Mouse (Mus musculus): ENCODE results near the gene 6030468B19Rik.
A peak's percentile ranks its signal among the peaks of the same experiment; 100 is the strongest.
"Not testable (repeated sequence)": the region's sequence is repeated elsewhere in the genome, so short reads cannot be mapped to it uniquely, and the experiment has no call there.

6030468B19Rik gene

DNA sequence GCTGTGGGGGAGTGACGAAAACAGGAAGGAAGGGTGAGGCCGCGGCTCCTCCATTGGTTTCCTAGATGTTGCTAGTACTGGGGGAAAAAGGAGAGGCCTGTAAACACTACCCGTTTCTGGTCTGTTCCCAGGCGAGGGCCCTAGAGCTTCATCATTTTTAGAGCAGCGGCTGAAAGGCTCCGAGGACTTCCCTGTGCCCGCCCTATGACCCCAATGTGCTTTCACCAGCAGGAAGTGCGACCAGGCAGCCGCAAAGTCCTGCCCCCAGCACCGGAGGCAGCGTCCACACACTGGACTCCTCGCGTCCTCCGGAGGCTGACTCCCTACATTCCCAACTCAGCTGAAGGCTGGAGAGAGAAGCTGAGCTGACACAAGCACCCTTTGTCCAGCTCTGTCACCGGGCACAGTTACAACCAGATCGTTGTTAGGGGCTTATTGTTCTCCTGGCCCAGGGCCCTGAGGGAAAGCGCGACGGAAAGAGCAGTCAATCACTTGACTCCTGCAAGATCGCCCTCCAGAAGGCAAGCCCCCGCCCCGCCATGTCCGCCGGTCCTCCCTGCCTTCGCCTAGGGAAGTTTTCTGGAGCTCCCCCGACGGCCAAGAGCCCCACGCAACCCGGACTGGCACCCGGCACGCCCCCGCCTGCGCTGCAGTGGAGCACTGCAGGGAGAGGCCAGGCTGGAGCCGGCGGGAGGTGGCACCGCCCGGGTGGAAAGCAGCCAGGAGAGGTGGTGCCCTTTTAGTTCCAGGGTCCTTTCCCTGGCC lies 17.8 kb upstream of the 6030468B19Rik start:
- DNase-seq = no peak

DNA sequence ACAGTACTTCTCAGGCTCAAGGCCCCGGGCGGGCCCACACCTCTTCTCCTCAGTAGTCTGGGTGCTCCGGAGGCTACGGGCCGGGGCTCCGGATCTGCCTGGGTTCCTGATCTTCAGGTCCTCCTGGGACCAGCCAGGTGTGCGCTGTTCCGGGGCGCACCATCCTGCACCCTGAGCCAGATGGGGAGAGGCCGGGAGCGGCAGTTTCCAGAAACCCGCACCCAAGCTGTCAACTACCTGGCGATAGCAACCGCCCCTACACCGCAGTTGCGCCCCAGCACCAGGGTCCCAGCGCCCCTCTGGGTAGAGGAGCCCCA lies 17.3 kb upstream of the 6030468B19Rik start:
- no peak for DNase-seq

DNA sequence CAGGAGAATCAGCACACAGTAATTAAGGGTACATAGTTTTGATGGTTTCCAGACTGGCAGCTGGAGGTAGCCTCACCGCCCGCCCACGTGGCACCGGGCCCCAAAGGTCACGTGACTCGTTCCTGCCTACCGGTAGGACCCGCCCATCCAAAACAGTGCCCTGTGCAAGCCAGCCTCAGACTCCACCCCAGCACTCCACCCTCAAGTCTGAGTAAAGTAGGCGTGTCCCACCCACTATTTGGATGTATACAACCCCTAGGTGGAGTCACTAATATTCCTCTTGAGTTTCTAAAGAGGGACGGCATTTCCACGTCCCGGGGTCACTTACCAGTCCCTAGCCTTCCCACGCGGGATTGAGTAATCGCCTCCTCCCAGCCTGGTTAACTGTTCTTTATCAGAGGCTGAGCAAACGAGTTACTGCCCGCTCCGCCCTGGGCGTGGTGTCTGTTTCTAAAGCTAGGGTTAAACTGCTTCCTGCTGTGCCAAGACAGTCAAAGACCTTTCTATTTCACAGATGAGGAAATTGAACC lies 16.8 kb upstream of the 6030468B19Rik start:
- DNase-seq = no peak

DNA sequence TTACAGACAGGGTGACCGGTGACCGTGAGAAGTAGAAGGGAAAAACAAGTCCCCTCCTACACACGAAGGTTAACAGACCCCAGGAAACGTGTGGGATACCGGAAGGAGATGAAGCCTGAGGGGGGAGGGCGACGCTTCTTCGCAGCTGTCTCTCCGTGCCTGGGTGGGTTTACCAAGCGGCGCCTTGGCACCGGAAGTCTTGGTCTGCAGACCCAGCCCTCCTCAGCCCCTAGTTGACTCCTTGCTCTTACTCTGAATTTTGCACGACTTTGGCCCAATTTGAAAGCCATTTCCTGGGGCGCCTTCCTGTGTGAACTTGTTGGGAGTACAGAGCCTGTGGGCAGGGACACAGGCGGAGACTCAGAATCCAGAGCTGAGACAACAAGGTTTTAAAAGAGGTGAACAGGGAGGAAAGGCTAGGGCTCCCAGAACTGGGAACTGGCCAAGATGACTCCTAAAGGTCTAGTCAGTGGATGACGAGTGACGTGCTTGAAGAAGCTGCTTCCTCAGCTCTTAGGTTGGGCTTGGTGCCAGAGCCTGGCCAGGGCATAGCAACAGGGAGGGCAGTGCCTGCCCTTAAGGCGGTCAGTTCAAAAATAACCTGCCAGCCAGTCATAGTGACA lies 16.1 kb upstream of the 6030468B19Rik start:
- DNase-seq = no peak

DNA sequence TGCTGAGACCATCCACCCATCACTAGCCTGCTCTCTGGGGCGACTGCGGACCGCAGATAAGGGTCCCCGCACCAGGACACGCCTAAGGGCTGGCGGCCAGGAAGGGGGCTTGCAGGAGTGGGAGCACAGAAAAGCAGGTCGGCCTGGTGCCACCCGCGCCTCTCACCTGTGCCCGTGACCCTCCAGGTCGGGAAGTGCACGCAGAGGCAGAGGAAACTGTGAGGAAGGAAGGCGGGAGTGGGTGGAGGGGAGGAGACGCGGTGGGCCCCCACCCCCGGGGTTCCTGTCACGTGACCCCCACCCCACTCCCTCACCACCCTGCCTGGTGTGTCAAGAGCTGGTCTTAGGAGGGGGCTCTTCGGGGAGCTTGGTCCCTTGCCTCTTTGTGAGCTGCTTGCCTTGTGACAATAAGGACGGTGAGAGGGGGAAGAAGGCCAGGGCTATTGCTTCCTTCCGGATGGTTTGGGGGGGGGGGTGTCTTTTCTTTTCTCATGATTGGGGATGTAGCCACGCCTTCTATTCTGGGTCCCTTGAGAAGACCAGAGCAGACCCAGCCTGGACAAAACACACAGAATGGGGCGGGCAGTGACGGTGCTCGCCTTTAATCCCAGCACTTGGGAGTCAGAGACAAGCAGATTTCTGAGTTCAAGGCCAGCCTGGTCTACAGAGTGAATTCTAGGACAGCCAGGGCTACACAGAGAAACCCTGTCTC lies 15.3 kb upstream of the 6030468B19Rik start, which contains the start of the genes Tmc8 and Tmc6:
Gene Tmc8 (plus strand): TSS at position 84 of the 712 bp plus-strand sequence.
Gene Tmc6 (minus strand): TSS at position 206 of the 712 bp plus-strand sequence.
- DNase-seq = no peak

DNA sequence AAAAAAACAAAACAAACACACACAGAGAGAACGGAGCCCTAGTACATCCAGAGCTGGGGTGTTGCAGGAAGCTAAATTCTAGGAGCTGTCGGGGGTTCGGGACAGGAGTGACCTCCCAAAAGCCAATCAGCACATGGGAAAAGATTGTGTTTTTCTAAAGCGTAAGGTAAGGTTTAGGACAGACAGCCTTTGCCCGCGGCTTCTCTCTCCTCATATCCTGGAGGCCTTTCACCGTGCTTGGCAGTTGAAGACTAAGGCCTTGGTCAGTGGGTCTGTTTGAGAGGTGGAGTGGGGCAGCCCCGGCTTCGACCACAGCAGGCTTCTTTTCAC lies 14.8 kb upstream of the 6030468B19Rik start:
- DNase-seq = no peak

DNA sequence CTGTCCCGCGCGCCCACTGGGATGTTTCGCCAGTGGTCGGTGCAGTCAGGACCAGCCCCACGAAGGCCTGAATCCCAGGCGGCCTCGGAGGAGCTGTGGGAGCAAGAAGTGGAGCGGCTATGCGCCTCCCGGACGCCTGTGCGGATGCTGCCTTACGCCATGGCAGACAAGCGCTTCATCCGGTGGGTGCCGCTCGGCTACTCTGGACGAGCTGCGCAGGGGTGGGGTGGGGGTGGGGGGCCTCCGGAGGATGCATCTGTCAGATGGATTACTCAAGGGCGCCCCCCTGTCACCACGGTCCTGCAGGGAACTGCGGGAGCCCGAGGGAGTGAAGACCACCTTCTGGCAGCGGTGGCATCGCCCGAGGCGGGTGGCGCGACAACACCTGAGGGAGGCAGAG lies 14.4 kb upstream of the 6030468B19Rik start:
- DNase-seq = no peak

DNA sequence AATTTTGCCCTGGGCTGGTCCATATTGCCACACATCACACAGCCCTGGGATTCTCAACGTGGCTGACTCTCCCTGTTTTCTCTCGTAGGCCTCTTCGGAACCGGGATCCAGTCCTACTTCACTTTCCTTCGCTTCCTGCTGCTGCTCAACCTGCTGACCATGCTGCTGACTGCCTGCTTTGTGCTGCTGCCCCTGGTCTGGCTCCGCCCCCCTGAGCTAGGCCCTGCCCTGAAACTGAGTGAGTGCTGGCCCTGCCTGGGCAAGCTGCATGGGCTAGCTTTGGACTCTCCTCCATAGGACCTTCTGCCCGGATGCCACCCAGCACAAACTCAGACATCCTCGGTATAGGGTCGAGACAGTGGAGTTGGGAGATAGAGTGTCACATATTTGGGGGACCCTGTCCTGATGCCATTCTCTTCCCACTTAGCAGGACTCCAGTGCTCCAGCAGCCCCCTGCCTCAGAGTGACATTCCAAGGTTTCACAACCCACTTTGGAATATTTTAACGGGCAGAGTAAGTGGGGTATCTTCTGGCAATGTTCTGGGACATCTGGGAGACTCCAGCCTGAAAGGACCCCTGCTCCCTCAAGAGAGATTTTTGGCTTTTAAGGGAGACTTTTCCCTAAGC lies 13.7 kb upstream of the 6030468B19Rik start:
- DNase-seq = no peak

DNA sequence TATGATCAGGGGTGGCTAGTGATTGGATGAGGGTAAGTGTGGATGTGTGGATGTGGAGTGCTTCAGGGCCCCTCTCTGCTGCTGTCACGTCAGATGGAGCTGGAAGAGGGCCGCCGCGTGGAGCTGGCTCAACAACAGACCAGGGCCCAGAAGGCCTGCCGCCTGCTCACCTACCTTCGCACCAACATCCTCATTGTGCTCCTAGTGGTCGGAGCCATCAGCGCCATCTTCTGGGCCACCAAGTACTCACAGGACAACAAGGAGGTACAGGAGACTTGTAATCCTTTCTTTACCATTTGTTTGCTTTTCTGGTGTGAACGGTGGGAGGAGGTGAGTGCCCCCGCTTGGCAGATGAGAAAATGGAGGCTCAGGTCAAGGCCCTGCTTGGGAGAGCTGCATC lies 11.2 kb upstream of the 6030468B19Rik start:
- DNase-seq = peak; percentile 67

DNA sequence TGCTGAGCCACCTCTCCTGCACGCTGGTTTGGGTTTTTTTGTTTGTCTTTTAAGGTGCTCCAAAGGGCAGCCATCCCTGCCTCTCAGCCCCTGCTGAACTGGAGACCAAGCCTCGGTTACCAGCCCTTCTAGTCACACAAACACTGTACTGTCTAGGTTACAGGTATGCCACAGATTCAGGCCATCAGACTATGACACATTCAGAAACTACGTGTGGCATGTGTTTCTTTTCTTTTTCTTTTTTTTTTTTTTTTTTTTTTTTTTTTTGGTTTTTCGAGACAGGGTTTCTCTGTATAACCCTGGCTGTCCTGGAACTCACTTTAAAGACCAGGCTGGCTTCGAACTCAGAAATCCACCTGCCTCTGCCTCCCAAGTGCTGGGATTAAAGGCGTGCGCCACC lies 9.0 kb upstream of the 6030468B19Rik start:
- not testable (repeated sequence) for DNase-seq

DNA sequence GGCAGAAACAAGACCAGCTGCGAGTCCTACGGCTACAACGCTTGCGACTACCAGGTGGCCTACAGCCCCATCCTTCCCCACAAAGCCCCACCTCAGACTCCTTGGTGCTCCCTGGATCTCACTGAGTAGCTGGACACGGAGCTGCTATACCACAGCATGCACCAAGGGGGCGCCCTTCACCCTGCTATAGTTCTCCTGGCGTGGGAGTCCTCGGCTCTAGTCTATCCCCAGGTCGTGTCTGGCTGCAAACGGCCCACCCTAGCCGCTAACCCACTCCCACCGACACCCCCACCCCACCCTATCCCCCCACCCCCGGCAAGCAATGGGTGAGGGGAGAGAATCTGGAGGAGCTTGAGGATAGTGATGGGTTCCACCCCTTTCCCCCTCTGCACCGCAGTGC lies 7.2 kb upstream of the 6030468B19Rik start:
- no peak for DNase-seq

DNA sequence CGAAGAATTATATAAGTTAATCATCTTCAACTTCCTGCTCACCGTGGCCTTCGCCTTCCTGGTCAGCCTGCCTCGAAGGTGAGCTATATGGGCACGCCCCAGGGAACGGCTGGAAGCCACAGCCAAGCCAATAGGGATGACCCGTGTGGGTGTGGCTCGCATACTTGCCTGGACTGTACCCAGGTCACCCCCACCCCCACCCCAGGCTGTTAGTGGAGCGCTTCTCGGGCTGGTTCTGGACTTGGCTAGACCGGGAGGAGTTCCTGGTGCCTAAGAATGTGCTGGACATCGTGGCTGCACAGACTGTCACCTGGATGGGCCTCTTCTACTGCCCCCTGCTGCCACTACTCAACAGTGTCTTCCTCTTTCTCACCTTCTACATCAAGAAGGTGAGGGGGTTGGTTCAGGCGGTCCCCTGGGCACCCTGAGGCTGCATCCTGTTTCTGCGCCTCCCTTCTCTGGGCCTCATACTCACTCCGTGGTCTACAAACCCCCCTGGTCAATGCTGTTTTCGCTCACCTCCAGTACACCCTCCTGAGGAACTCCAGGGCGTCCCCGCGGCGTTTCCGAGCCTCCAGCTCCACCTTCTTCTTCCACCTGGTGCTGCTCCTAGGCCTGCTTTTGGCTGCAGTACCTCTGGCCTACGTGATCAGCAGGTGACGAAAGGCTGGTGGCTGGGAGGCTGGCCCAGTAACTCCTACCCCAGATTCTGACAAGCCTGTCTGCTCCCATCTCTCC lies 6.6 kb upstream of the 6030468B19Rik start:
- DNase-seq = no peak

DNA sequence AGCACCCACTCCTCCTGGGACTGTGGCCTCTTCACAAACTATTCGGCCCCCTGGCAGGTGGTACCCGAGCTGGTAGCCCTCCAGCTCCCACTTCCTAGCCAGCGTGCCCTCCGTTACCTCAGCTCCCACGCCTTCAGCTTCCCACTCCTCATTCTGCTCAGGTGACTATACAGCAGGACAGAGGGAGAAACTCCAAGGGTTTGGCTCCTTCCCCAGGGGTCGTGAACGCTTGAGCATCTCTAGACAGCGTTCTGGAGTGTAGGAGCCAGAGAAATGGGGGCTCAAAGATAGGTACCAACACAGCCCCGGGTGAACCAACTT lies 6.1 kb upstream of the 6030468B19Rik start:
- no peak for DNase-seq

DNA sequence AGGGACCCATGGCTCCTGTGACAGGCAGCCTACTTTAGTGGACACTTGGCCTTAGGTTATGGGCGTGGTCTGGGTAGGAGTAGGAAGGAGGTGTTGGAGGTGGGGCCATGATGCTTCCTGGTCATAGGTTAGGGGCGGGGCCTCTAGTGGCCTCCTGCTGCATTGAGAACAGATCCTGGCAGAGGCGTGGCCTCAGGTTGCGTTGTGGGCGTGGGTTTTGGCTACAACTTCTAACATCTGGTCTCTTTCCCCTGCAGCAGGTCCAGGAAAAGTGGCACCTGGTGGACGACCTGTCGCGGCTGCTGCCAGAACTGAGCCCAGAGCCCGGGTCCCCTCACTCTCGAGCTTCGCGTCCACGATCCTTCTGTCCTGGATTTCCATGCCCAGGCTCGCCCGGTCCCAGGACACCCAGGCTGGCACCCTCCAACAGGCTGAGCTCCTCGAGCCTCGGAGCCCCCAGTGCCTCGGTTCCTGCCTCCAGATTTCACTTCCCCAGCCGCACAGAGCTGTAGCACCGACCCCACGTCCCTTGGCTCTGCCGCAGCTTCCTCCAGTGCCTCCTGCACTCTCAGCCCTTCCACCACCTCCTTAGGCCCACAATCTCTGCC lies 5.1 kb upstream of the 6030468B19Rik start:
- DNase-seq = no peak

DNA sequence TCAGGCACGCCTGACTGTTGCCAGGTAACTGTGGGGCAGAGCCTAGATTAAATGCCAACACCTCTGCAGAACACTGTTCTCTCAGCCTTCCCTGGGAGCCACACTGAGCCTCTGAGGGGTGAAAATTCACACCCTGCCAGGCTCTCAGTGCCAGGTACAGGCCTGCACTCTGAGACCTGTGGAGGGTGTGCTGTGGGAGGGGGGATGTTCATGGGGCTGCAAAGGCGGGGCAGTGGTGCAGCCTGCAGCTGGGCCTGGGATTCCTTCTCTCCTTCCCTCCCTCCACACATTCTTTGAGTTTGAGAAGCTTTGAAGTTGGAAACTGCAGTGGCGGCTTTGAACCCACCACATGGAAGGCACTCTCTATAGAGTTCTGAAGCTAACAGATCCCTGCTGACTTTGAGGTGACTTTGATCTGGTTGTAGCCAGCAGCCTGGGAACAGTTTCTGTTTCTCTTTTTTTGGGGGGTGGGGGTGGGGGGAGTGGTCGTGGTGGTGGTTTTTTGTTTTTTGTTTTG lies 3.4 kb upstream of the 6030468B19Rik start:
- DNase-seq = no peak

DNA sequence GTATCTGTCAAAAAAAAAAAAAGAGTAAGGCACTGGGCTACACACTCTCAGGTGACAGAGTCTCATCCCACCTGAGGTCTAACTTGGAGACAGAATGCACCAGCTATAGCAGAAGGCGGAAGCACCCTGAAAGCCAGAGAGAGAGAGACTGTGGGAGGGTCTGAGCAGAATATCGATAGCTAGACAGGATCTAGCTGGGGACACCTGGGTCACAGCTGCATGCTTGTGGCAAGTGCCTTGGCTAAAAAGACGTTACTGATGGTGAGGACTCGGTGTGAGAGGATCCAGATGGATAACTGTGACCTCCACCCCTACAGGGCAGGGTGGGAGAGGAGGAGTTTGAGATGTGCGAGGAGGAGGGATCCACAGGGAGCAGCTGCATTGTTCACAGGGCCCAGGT lies 506 bp upstream of the 6030468B19Rik start:
- DNase-seq = no peak

DNA sequence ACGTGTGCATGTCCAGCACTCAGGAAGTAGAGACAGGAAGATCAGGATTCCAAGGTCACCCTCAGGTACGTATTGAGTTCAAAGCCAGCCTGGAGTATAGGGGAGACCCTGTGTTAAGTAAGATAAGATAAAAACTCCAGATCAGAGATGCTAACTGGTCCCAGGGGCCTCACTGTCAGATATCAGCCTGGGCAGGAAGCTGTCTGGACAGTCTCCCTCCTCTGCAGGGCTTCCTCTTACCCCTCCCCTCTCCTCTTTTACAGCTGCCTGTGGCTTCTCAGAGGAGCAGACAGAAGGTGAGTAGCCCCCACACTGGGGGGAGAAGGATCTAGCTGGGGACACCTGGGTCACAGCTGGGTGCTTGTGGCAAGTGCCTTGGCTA lies 691 bp downstream of the 6030468B19Rik start:
- DNase-seq = no peak

DNA sequence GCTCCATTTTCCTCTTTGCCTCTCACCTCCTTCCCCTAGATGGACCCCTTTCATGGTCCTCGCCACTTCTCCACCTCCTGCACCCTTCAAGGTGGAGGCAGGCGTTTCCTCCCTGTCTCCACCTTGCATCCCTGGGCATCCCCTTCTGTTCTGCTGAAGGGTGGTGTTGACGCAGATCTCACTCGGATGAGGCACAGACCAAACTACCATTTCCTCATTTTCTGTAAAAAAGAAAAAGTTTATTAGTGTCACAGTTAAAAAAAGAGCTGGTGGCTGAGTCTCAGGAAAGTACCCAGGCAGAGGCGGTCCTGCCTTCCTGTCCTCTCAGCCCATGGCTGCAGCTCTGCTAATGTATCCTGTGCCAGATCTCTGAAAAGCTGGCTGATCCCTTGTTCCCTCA lies 1.7 kb downstream of the 6030468B19Rik start:
- no peak for DNase-seq

DNA sequence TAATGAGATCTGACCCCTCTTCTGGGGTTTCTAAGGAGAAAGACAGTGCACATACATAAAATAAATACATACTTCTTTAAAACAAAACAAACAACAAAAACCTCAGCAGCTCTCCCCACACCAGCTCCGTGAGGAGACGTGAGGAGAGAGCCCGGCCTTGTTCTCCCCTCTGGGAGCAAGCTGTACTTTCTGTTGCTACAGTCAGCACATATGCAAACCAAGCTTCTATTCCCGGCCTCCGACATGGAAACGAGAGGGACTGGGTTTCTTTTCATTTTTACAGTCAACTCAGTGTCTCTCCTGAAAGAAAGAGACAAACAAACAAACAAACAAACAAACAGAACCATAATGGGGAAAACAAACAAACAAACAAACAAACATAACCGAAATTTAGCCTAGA lies 2.6 kb downstream of the 6030468B19Rik start:
- no peak for DNase-seq

DNA sequence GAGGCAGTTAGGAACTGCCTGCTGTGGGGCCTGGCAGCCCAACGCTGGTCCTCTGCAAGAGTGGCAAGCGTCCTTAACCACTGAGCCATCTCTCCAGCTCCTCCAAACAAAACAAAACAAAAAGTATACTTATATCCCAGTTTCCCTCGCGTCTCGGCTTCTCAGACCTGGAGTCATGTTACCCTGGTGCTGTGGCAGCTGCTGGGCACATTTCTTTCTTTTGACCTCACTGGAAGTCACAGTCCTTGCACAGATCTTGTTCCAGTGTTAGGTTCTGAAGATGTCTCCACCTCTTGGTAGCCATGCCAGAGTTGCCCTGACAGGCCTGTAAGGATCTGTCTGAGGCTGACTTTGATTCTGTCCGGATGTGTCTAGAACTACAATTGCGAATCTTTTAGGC lies 4.2 kb downstream of the 6030468B19Rik start:
- no peak for DNase-seq

DNA sequence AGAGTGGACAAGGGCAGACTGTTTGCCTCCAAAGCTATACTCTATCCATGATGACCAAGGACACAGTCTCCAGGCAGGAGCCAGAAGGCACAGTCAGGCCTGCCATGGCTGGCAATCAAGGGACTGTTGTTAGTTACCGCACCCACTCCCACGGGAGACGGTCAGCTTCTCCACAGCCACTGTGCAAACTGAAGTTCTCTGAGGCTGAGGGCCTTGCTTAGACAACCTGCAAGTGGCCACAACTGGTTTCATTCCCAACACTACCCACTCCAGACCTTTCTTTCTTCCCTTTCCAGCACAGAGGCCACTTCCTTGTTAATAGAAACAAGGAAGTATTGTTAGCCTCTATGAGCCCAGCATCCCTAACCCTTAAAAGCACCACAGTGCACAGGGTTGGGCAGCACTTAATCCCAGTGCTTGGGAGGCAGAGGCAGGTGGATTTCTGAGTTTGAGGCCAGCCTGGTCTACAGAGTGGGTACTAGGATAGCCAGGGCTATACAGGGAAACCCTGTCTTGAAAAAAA lies 5.8 kb downstream of the 6030468B19Rik start:
- DNase-seq = no peak

DNA sequence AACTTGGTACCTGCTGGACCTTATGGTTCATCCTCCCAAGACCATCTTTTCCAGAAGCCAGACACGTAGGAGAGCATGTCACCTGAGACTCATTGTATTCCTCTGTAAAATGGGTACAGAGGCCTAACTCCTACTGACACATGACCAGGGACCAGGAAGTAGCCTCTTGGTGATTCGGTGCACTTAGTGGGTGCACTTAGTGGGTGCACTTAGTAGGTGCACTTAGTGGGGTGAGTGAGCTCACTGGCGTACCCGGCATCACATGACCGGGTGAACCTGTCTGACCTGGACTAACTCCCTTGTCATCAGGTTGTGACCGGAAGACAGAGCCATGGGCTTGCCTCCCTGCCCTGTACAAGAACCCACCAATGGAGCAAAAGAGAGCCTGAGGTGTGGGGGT lies 9.3 kb downstream of the 6030468B19Rik start:
- DNase-seq = no peak
